Mouse (Mus musculus): ENCODE measurements around the gene Adh5.

DNA sequence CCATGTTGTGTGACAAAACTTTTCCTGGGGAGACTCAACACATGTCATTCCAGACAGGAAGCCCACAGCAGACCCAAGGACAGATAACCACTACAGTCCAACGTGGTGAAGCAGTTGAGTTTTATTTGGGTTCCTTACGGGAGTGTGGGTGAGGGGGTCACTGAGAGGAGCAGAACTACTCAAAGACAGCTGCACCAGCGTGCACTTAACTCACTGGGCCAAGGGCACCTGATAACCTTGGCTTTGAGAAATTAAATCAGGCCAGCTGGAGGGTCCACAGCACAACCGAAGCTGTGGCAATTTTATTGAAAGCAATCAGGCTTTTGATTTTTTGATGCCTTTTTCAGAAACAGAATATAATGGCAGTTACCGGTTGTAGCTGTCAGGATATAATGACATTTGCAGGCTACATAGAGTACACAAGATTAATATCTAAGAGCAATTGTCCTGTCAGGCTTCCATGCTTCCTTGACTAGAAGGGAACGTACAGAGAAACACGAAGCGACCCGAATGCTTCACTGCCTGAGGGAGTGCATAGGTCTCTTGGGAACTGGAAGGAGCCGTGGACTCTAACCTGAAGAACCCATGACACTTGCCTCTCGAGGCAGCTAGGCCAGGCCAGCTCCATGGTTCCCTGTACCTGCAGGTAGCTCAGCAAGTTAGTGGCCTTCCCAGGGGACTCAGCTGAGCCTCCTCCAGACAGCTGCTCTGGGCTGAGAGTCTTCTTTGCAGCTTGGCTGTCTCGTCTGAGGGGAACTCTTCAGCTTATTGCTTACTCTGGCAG, 5.4 kb downstream of the Adh5 start:
- TF ChIP-seq CTCF (IDR thresholded peaks at IDR 0.05) (no peak), POLR2A (IDR thresholded peaks at IDR 0.05; ENCODE audit: insufficient read depth, low read depth, low read length) (no peak), EP300 (IDR thresholded peaks at IDR 0.05; ENCODE audit: insufficient read depth, low read depth, low read length) (no peak)

Measured in heart, adult 2 months (tissue).